Mouse (Mus musculus) hindbrain, embryonic 12.5 days (tissue): Measurements from ENCODE around the gene Tmem116. TPM values are rescaled to one million over a fixed set of nuclear protein-coding genes. Genes with fewer than 3 reads are reported as not detected.

Experiments used
- ATAC-seq: fragments of 200-750 bp; cut with Nextera tagmentation; 2 replicates; pipeline ENCODE4 v1.8.0; 2017; ENCODE audit warnings: moderate TSS enrichment; ENCODE audit not compliant: low FRiP score
- H3K27ac ChIP-seq: fragments of 300-500 bp; sonication (generic); 2 replicates; pipeline ENCODE4 v1.5.1; 2016; ENCODE audit warnings: mild to moderate bottlenecking
- H3K27me3 ChIP-seq: fragments of 300-500 bp; sonication (generic); 2 replicates; pipeline ENCODE4 v1.6.1; 2016; ENCODE audit warnings: mild to moderate bottlenecking
- H3K36me3 ChIP-seq: fragments of 300-500 bp; sonication (generic); 2 replicates; pipeline ENCODE4 v1.6.1; 2016; ENCODE audit warnings: mild to moderate bottlenecking
- H3K4me1 ChIP-seq: fragments of 300-500 bp; sonication (generic); 2 replicates; pipeline ENCODE4 v1.6.1; 2016
- H3K4me2 ChIP-seq: fragments of 300-500 bp; sonication (generic); replicated peaks from 2 replicates; pipeline ENCODE4 v1.6.1; 2016; ENCODE audit warnings: mild to moderate bottlenecking
- H3K4me3 ChIP-seq: fragments of 300-500 bp; sonication (generic); 2 replicates; pipeline ENCODE4 v1.5.1; 2016; ENCODE audit warnings: mild to moderate bottlenecking
- H3K9ac ChIP-seq: fragments of 300-500 bp; sonication (generic); 2 replicates; pipeline ENCODE4 v1.6.1; 2016; ENCODE audit warnings: mild to moderate bottlenecking, moderate library complexity
- H3K9me3 ChIP-seq: fragments of 300-500 bp; sonication (generic); replicated peaks from 2 replicates; pipeline ENCODE4 v1.6.1; 2016; ENCODE audit warnings: mild to moderate bottlenecking
- WGBS: fragments of 180-500 bp; shearing (Covaris S2); methylation state at CpG from one replicate; pipeline ENCODE4 v1.1.7; 2016; 5-methylcytosine and 5-hydroxymethylcytosine counted together
- polyA plus RNA-seq: library from polyadenylated mRNA; unstranded; fragments of >200 nt; fragmentation: Nextera tagmentation; extraction: Ambion mirVana; gene quantifications from 2 replicates; pipeline ENCODE4 v1.2.1, GENCODE M21; 2016

The Tmem116 gene
- polyA plus RNA-seq, 1 experiment from 2014 or later, result 1.8 TPM

DNA sequence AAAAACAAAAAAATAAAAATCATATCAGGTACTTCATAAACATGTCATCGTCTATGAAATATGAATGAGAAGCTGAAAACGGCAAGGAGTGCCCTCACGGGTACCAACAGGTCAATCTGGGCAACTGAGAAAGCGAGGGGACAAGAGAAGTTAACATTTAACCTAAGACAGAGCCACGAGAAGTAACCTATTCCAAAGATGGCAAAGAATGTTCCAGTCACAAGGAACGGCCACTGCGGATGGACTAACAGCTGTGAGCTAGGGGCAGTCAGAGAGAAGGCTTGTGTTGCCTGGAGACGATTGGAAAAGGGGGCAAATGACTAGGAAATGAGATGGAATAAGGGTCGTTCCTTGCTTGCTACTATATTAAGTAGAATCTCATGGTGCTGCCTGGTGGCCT is 1.2 kb upstream of the Tmem116 start:
- peaks cover 41% of the 10 kb centered on the region for H3K36me3 ChIP-seq
- peak overlapping the region; percentile 82 for H3K4me2 ChIP-seq
- H3K9ac ChIP-seq, result no peak overlapping the region
- H3K4me1 ChIP-seq, result peaks cover 20% of the 10 kb centered on the region
- ATAC-seq, result no peak
- H3K4me3 ChIP-seq, result no peak overlapping the region
- 81% methylated on average over 9 of the region's 9 CpGs for WGBS
- H3K27me3 ChIP-seq, result no peaks in the 10 kb centered on the region
- H3K27ac ChIP-seq, result no peak overlapping the region
- no peaks in the 10 kb centered on the region; the same call in 1 of the 2 replicates for H3K9me3 ChIP-seq

- Histone ChIP-seq H3K4me3 (peak overlapping the region; percentile 88), H3K4me2 (peak overlapping the region; percentile 82), H3K27ac (peak overlapping the region; percentile 96), H3K36me3 (peaks cover 34% of the 10 kb centered on the region), H3K9ac (peak overlapping the region; percentile 91), H3K9me3 (no peaks in the 10 kb centered on the region; the same call in 1 of the 2 replicates), H3K27me3 (no peaks in the 10 kb centered on the region), H3K4me1 (peaks cover 20% of the 10 kb centered on the region)
- WGBS, result 33% methylated on average over 8 of the region's 8 CpGs
- ATAC-seq, result no peak
These were observed 490 bp upstream of the Tmem116 start for GRCm38 (mm10) chr5:121451203-121451602.

DNA sequence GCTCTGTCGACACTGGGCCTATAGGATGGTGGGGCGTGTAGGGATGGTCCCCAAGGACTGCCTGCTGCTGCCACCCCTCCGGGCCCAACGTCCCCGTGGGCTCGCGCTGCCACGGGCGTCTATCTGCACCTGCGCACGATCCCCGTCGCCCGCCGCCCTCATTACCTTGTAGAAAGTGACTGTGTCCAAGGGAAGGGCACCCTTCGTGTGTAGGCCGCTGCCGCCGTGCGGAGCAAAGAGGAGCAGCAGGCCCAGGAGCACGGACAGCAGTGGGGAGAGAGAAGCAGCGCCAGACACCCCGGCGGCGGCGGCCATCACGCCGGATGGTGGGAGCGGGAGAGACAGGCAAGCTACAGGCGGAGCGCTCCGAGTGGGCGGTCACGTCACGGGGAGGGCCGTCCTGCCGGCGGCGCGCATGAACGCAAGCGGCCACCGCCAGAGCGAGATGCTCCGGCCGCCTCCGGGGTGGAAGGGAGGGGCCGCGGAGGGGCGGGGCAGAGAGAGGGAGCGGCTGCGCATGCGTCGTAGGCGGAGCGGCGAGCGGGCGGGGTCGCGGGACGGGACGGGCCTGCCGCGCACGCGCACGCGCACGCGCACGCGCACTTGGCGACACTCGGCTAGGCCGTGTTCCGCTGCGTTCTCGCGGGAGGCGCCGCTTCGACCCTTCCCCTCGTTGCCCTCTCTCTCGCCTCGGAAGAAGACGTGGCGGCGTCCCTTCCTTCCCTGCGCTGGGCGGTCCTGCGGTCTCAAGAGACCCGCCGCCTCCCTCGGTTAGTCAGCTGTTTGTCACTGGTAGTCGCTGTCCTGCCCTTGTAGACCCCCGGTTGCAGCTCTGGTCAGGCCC is 555 bp downstream of the Tmem116 start, which contains the start of gene Erp29:
TSS of gene Erp29 (minus strand) at position 481 of the 844 bp plus-strand sequence.
- peak within 1 kb of the TSS; percentile 82 for H3K4me2 ChIP-seq
- peak; percentile 94 for ATAC-seq
- WGBS, result under 1% methylated on average over 76 of the region's 97 CpGs

DNA sequence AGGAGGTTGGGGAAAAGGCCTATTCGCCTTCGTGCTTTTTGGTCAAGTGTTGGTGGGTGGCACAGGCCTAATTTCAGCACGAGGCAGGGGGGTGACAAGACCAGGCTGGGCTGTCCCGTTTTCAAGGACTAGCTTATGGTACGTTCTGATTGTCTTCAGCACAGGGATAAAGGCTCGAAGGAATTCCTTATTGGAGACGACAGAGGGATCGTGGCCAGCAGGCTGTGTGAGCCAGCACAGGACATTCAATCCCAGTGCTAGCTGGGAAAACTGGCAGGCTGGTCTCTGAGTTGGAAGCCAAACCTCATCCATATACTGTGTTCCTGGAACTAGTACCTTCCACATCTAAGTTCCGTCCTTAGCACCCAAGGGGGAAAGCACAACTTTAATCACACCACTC is 1.2 kb downstream of the Tmem116 start:
- peaks cover 17% of the 10 kb centered on the region for H3K36me3 ChIP-seq
- H3K27me3 ChIP-seq, result no peaks in the 10 kb centered on the region
- peak overlapping the region; percentile 93 for H3K9ac ChIP-seq
- 9% methylated on average over 9 of the region's 9 CpGs for WGBS
- no peaks in the 10 kb centered on the region; the same call in 1 of the 2 replicates for H3K9me3 ChIP-seq
- H3K4me3 ChIP-seq, result peak overlapping the region; percentile 88
- no peak for ATAC-seq
- H3K4me2 ChIP-seq, result peak overlapping the region; percentile 82
- peaks cover 20% of the 10 kb centered on the region for H3K4me1 ChIP-seq
- H3K27ac ChIP-seq, result peak overlapping the region; percentile 96

More for the DNA sequence above, 555 bp downstream of the Tmem116 start, which contains the start of gene Erp29:
- H3K9me3 ChIP-seq, result no peaks in the 10 kb centered on the region; the same call in 1 of the 2 replicates
- peak within 1 kb of the TSS; percentile 96 for H3K27ac ChIP-seq
- peak within 1 kb of the TSS; percentile 88 for H3K4me3 ChIP-seq
- H3K27me3 ChIP-seq, result no peaks in the 10 kb centered on the region
- peaks cover 24% of the 10 kb centered on the region for H3K36me3 ChIP-seq
- H3K9ac ChIP-seq, result peak within 1 kb of the TSS; percentile 93
- H3K4me1 ChIP-seq, result peaks cover 20% of the 10 kb centered on the region

DNA sequence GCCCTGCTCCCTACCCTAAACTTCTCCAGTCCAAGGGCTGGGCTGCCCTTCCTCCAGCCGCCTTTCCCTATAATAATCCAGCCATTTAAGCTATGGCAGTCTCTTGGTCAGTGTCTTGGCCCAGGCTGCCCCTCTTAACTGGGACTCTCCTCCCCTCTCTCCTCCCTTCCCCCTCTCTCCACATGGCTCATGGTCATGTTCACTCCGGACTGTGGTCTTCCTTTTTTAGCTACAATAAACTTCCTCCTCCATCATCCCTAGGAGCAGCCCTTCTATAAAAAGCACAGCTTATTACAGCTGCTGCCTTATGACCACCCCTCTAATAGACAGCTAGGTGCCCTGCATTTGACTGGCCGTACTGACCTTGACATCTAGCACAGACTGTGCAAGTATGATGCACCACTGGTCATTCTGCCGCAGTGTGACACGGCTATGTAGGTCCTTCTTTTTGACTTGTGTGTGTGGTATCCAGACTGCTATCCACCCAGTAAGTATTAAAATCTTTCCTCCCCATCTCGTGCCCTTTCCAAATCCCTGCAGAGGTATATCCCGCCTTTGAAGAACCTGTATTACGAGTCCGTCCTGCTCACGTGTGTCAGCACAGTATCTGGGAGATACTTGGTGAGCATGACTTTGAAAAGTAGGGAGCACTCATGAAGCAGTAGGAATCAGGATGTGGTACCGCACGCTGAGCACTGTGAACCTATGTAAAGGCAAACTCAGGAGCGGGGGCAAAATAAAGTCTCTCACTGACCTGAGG is 2.2 kb downstream of the Tmem116 start:
- peak overlapping the region; percentile 82; the same call in 1 of the 2 replicates for H3K4me2 ChIP-seq
- H3K4me1 ChIP-seq, result peaks cover 20% of the 10 kb centered on the region
- H3K36me3 ChIP-seq, result peaks cover 7% of the 10 kb centered on the region; the same call in 1 of the 2 replicates
- H3K9ac ChIP-seq, result peak overlapping the region; percentile 93; the same call in 1 of the 2 replicates
- no peaks in the 10 kb centered on the region for H3K9me3 ChIP-seq
- no peak overlapping the region for H3K27ac ChIP-seq
- ATAC-seq, result no peak
- no peak overlapping the region for H3K4me3 ChIP-seq
- WGBS, result 91% methylated on average over 13 of the region's 13 CpGs
- no peaks in the 10 kb centered on the region for H3K27me3 ChIP-seq

DNA sequence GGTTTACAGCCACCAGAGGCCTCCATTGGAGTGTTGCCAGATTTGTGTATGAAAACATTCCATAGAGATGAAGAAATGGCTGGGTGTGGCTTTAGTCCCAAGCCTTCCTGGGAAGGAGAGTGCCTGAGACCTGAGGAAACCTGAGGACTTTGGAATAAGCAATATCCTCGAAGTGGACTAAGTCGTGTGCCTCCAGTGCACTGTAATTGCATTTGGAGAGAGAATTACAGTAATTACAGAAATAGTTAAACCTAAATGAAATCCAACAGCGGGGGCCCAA is 2.8 kb downstream of the Tmem116 start:
- no peaks in the 10 kb centered on the region for H3K9me3 ChIP-seq
- ATAC-seq, result no peak
- no peaks in the 10 kb centered on the region for H3K27me3 ChIP-seq
- no peak overlapping the region for H3K4me2 ChIP-seq
- H3K36me3 ChIP-seq, result 0 out of 2 replicates have a peak, but pooled peaks cover 2% of the 10 kb centered on the region
- 88% methylated on average over 3 of the region's 3 CpGs for WGBS
- H3K4me1 ChIP-seq, result peaks cover 20% of the 10 kb centered on the region
- no peak overlapping the region for H3K9ac ChIP-seq
- no peak overlapping the region for H3K27ac ChIP-seq
- no peak overlapping the region for H3K4me3 ChIP-seq

DNA sequence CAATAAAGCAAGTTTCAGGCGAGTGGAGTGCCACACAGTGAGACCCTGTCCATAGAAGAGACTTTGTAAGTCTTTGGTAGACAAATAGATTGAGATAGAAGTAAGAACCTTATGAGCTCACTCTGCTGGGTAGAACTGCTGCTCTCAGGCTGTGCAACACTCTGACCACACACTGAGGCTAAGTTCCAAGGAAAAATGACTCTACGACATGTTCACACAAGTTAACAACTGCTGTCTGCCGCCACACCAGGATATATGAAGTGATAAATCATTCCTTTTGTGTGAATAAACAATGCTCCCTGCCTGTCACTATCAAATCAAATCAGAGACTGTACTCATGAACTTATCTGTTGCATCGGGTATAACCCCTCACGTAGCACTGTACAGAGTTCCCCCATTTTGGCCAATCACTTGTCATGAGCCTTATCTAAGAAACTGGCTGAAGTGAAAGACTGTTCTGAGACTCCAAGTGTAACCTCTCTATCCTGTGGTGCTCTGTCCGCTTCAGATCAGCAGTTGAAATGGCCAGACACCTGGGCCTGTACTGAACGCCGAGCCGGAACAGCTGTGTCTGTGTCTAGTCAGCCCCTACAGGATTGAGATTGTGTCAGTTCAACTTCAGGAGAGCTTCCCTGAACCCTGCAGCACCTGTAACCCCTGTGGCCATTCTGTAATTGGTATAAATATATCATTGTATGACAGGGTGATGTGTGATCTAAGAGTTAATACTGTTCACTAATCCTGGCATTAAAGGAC is 4.0 kb downstream of the Tmem116 start:
- Histone ChIP-seq H3K9ac (no peak overlapping the region), H3K27me3 (no peaks in the 10 kb centered on the region), H3K36me3 (no peaks in the 10 kb centered on the region), H3K4me3 (no peak overlapping the region), H3K4me1 (peaks cover 17% of the 10 kb centered on the region), H3K4me2 (no peak overlapping the region), H3K27ac (no peak overlapping the region), H3K9me3 (no peaks in the 10 kb centered on the region)
- WGBS, result 83% methylated on average over 9 of the region's 9 CpGs
- ATAC-seq, result no peak

DNA sequence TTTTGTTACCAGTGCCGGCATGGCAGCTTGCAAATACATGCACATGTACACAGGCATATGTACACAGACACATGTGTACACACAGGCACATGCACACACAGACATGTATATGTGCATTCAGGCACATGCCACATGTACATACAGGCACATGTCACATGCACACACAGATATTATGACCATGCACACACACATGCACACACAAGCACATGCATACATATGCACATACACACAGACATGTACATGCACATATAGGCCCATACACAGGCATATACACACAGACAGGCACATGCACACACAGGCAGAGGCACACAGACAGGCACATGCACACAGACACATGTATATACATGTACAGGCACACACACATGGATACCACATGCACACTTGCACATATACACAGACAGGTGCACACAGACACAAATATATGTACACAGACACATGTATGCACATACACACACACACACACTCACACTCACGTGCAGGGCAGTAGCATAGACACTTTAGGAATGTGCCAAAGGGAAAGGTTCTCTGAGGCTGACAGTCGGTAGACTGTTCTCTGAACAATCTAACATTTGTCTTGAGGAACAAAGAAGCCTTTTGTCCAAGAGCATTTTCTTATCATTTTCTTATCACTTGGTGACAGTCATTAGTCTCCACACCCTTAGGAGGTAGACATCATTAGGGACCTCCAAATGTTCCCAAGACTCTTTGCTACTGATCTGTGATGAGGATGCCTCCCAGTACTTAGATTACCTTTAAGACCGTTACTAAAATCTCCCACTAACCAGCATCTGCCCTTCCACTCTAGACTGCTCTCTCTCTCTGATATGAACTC is 9.9 kb downstream of the Tmem116 start:
- no peaks in the 10 kb centered on the region for H3K36me3 ChIP-seq
- no peak overlapping the region for H3K4me2 ChIP-seq
- no peaks in the 10 kb centered on the region for H3K27me3 ChIP-seq
- no peak overlapping the region for H3K4me3 ChIP-seq
- 70% methylated on average over 4 of the region's 4 CpGs for WGBS
- H3K9ac ChIP-seq, result no peak overlapping the region
- ATAC-seq, result no peak
- no peaks in the 10 kb centered on the region for H3K4me1 ChIP-seq
- no peak overlapping the region for H3K27ac ChIP-seq
- no peaks in the 10 kb centered on the region for H3K9me3 ChIP-seq

- H3K4me2 ChIP-seq, result no peak overlapping the region
- no peak overlapping the region for H3K27ac ChIP-seq
- H3K4me1 ChIP-seq, result no peaks in the 10 kb centered on the region
- no peaks in the 10 kb centered on the region for H3K36me3 ChIP-seq
- no peaks in the 10 kb centered on the region for H3K9me3 ChIP-seq
- H3K27me3 ChIP-seq, result no peaks in the 10 kb centered on the region
- no peak for ATAC-seq
- no peak overlapping the region for H3K9ac ChIP-seq
- H3K4me3 ChIP-seq, result no peak overlapping the region
- WGBS, result 48% methylated on average over 1 of the region's 1 CpGs
These were observed 10.4 kb downstream of the Tmem116 start for GRCm38 (mm10) chr5:121462171-121462502.

- H3K27ac ChIP-seq, result no peak overlapping the region
- no peaks in the 10 kb centered on the region for H3K9me3 ChIP-seq
- H3K4me3 ChIP-seq, result no peak overlapping the region
- H3K27me3 ChIP-seq, result no peaks in the 10 kb centered on the region
- H3K4me1 ChIP-seq, result no peaks in the 10 kb centered on the region
- no peak for ATAC-seq
- WGBS, result 49% methylated on average over 5 of the region's 5 CpGs
- no peaks in the 10 kb centered on the region for H3K36me3 ChIP-seq
- H3K9ac ChIP-seq, result no peak overlapping the region; the same call in 1 of the 2 replicates
- H3K4me2 ChIP-seq, result no peak overlapping the region
These were observed 11.3 kb downstream of the Tmem116 start for GRCm38 (mm10) chr5:121462967-121463366.

DNA sequence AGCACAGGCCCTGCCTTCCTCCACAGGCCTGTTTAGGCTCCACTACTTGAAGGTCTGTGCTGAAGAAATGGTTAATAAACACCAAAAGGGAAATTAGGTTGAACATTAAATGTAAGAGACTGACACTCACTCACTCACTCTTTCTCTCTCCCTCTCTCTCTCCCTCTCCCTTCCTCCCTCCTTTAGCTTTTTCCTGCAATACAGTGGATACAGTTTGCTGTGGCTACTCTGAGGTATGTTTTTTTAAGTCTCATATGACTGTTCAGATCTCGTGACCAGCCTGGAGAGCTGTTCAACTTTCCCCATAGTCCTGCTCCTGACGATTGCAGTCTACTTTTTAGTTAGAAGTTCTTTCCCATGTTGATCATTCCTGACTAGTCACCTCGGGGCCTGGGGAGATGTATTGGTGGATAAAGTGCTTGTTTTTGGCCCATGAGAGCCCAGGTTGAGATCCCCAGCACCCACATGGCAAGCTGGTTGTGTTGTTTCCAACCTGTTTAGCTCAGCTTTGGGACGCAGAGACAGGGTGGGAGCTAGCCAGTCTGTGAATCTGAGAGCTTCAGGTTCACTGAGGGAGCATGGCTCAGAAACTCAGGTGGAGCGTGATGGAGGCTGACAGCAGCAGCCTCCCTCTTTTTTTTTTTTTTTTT is 12.0 kb downstream of the Tmem116 start:
- no peak overlapping the region for H3K4me2 ChIP-seq
- H3K36me3 ChIP-seq, result no peaks in the 10 kb centered on the region
- H3K27me3 ChIP-seq, result no peaks in the 10 kb centered on the region
- no peak overlapping the region for H3K4me3 ChIP-seq
- no peaks in the 10 kb centered on the region for H3K4me1 ChIP-seq
- H3K9ac ChIP-seq, result no peak overlapping the region
- H3K27ac ChIP-seq, result no peak overlapping the region
- no peaks in the 10 kb centered on the region for H3K9me3 ChIP-seq
- no peak for ATAC-seq
- 76% methylated on average over 5 of the region's 5 CpGs for WGBS
